Mouse (Mus musculus): ENCODE measurements around the gene Ing2.

The Ing2 gene

GRCm38 (mm10) chr8:47674140-47674776 lies 1.1 kb downstream of the Ing2 start:
- no peak for DNase-seq

- DNase-seq = peak; percentile 91
Observed at GRCm38 (mm10) chr8:47673317-47674139, 1.8 kb downstream of the Ing2 start.

GRCm38 (mm10) chr8:47664231-47664785 lies 11.0 kb downstream of the Ing2 start:
- no peak for DNase-seq

GRCm38 (mm10) chr8:47663201-47663600 lies 12.2 kb downstream of the Ing2 start:
- peak; percentile 56 for DNase-seq

GRCm38 (mm10) chr8:47662716-47663115 lies 12.6 kb downstream of the Ing2 start:
- DNase-seq = peak; percentile 23

GRCm38 (mm10) chr8:47660394-47660793 lies 15.0 kb downstream of the Ing2 start:
- DNase-seq = no peak

- DNase-seq = no peak
Observed at GRCm38 (mm10) chr8:47659463-47659862, 15.9 kb downstream of the Ing2 start.

GRCm38 (mm10) chr8:47654406-47654805 lies 20.9 kb downstream of the Ing2 start:
- DNase-seq = no peak

- no peak for DNase-seq
Observed at GRCm38 (mm10) chr8:47652737-47653076, 22.6 kb downstream of the Ing2 start.

- peak; percentile 12 for DNase-seq
Observed at GRCm38 (mm10) chr8:47651913-47652736, 23.2 kb downstream of the Ing2 start.

- no peak for DNase-seq
Observed at GRCm38 (mm10) chr8:47650853-47651252, 24.5 kb downstream of the Ing2 start.

- DNase-seq = no peak
Observed at GRCm38 (mm10) chr8:47649551-47649950, 25.8 kb downstream of the Ing2 start.

GRCm38 (mm10) chr8:47642514-47643064 lies 32.8 kb downstream of the Ing2 start:
- DNase-seq = no peak

- DNase-seq = no peak
Observed at GRCm38 (mm10) chr8:47637152-47637551, 38.2 kb downstream of the Ing2 start.

- no peak for DNase-seq
Observed at GRCm38 (mm10) chr8:47636032-47636431, 39.3 kb downstream of the Ing2 start.

- DNase-seq = peak; percentile 9
Observed at GRCm38 (mm10) chr8:47634791-47635341, 40.5 kb downstream of the Ing2 start.

- no peak for DNase-seq
Observed at GRCm38 (mm10) chr8:47621144-47621543, 54.2 kb downstream of the Ing2 start.

Measured in lung, postnatal 36 days (tissue).